Mouse (Mus musculus) intestine, postnatal 0 days (tissue): ENCODE measurements at regions not wholly inside any gene's neighbourhood (a gene's known extent, or its start where the extent isn't known, plus 50 kb on each side); places are given as distances from the start of the nearest gene placed in this dataset.

ENCODE experiments used
- ATAC-seq: fragments of 200-750 bp; cut with Nextera tagmentation; 2 replicates; pipeline ENCODE4 v1.8.0; 2017; ENCODE audit warnings: mild to moderate bottlenecking, moderate TSS enrichment, moderate library complexity
- H3K27ac ChIP-seq: fragments of 300-500 bp; sonication (generic); 2 replicates; pipeline ENCODE4 v1.5.1; 2014; ENCODE audit warnings: mild to moderate bottlenecking, low read depth, low read length, moderate library complexity
- H3K27me3 ChIP-seq: fragments of 300-500 bp; sonication (generic); replicated peaks from 2 replicates; pipeline ENCODE4 v1.6.1; 2014; ENCODE audit warnings: low read length, mixed read lengths; ENCODE audit not compliant: control insufficient read depth, insufficient read depth
- H3K36me3 ChIP-seq: fragments of 300-500 bp; sonication (generic); 2 replicates; pipeline ENCODE4 v1.6.1; 2014; ENCODE audit warnings: mild to moderate bottlenecking, moderate library complexity; ENCODE audit not compliant: control insufficient read depth, insufficient read depth
- H3K4me1 ChIP-seq: fragments of 300-500 bp; sonication (generic); replicated peaks from 2 replicates; pipeline ENCODE4 v1.6.1; 2014; ENCODE audit warnings: antibody characterized with exemption, low read length, mixed read lengths; ENCODE audit not compliant: control insufficient read depth, insufficient read depth
- H3K4me2 ChIP-seq: fragments of 300-500 bp; sonication (generic); replicated peaks from 2 replicates; pipeline ENCODE4 v1.6.1; 2014; ENCODE audit warnings: low read depth, mild to moderate bottlenecking, moderate library complexity
- H3K4me3 ChIP-seq: fragments of 300-500 bp; sonication (generic); 2 replicates; pipeline ENCODE4 v1.5.1; 2014; ENCODE audit warnings: low read depth, low read length
- H3K9ac ChIP-seq: fragments of 300-500 bp; sonication (generic); 2 replicates; pipeline ENCODE4 v1.6.1; 2014; ENCODE audit warnings: mild to moderate bottlenecking, low read depth, low read length
- H3K9me3 ChIP-seq: fragments of 300-500 bp; sonication (generic); 2 replicates; pipeline ENCODE4 v1.6.1; 2016; ENCODE audit warnings: mixed run types; ENCODE audit not compliant: control insufficient read depth
- CTCF ChIP-seq: sonication (generic); IDR thresholded peaks from 2 replicates; pipeline ENCODE4 v1.5.1; 2016; ENCODE audit warnings: low read depth, mild to moderate bottlenecking, control low read depth, antibody characterized with exemption, moderate library complexity
- WGBS: fragments of 180-500 bp; shearing (Covaris S2); extraction: QIAGEN DNeasy Blood & Tissue Kit; methylation state at CpG from one replicate; pipeline ENCODE4 v1.1.7; 2014; 5-methylcytosine and 5-hydroxymethylcytosine counted together

GRCm38 (mm10) chr13:5549175-5549574 lies 312.1 kb upstream of the Klf6 start:
- Histone ChIP-seq H3K4me2 (peak overlapping the region; percentile 21; the same call in 1 of the 2 replicates), H3K4me3 (no peak overlapping the region), H3K4me1 (no peaks in the 10 kb centered on the region), H3K27ac (0 out of 2 replicates have a peak overlapping the region, but pooled peaks have one; percentile 41), H3K36me3 (no peaks in the 10 kb centered on the region), H3K9me3 (no peaks in the 10 kb centered on the region), H3K27me3 (no peaks in the 10 kb centered on the region), H3K9ac (no peak overlapping the region)
- peak; percentile 89 for ATAC-seq
- WGBS: 36% methylated on average over 4 of the region's 4 CpGs
- no peak for TF ChIP-seq CTCF

- ATAC-seq: peak; percentile 58
- H3K9me3 ChIP-seq: no peaks in the 10 kb centered on the region
- H3K9ac ChIP-seq: no peak overlapping the region
- H3K4me2 ChIP-seq: peak overlapping the region; percentile 21; the same call in 1 of the 2 replicates
- no peak for TF ChIP-seq CTCF
- H3K4me3 ChIP-seq: no peak overlapping the region
- H3K36me3 ChIP-seq: no peaks in the 10 kb centered on the region
- 88% methylated on average over 7 of the region's 7 CpGs for WGBS
- H3K27me3 ChIP-seq: no peaks in the 10 kb centered on the region
- H3K27ac ChIP-seq: peak overlapping the region; percentile 41; the same call in 1 of the 2 replicates
- H3K4me1 ChIP-seq: no peaks in the 10 kb centered on the region
These were observed 311.5 kb upstream of the Klf6 start for GRCm38 (mm10) chr13:5549747-5550146.

GRCm38 (mm10) chr13:5550354-5550753 lies 310.9 kb upstream of the Klf6 start:
- 89% methylated on average over 3 of the region's 3 CpGs for WGBS
- no peak for ATAC-seq
- Histone ChIP-seq H3K4me3 (no peak overlapping the region), H3K27ac (no peak overlapping the region), H3K9me3 (no peaks in the 10 kb centered on the region), H3K4me1 (no peaks in the 10 kb centered on the region), H3K27me3 (no peaks in the 10 kb centered on the region), H3K4me2 (no peak overlapping the region), H3K36me3 (no peaks in the 10 kb centered on the region), H3K9ac (no peak overlapping the region)
- TF ChIP-seq CTCF: no peak

- ATAC-seq: no peak
- no peak for TF ChIP-seq CTCF
- Histone ChIP-seq H3K4me1 (no peaks in the 10 kb centered on the region), H3K27ac (no peak overlapping the region), H3K27me3 (no peaks in the 10 kb centered on the region), H3K9me3 (no peaks in the 10 kb centered on the region), H3K9ac (no peak overlapping the region), H3K4me2 (no peak overlapping the region), H3K36me3 (no peaks in the 10 kb centered on the region), H3K4me3 (no peak overlapping the region)
- 89% methylated on average over 4 of the region's 4 CpGs for WGBS
These were observed 310.2 kb upstream of the Klf6 start for GRCm38 (mm10) chr13:5551131-5551530.

- Histone ChIP-seq H3K9me3 (no peaks in the 10 kb centered on the region), H3K4me2 (no peak overlapping the region)
These were observed 307.8 kb upstream of the Klf6 start for GRCm38 (mm10) chr13:5553461-5553860.

GRCm38 (mm10) chr13:5558095-5558494 lies 303.2 kb upstream of the Klf6 start:
- H3K4me2 ChIP-seq: no peak overlapping the region
- no peak overlapping the region for H3K27ac ChIP-seq
- no peak overlapping the region for H3K9ac ChIP-seq
- no peaks in the 10 kb centered on the region for H3K9me3 ChIP-seq
- no peak for ATAC-seq
- H3K4me3 ChIP-seq: no peak overlapping the region
- no peak for TF ChIP-seq CTCF
- H3K36me3 ChIP-seq: no peaks in the 10 kb centered on the region
- no peaks in the 10 kb centered on the region for H3K4me1 ChIP-seq
- no peaks in the 10 kb centered on the region for H3K27me3 ChIP-seq

More at GRCm38 (mm10) chr13:5553461-5553860, 307.8 kb upstream of the Klf6 start:
- no peak for TF ChIP-seq CTCF
- Histone ChIP-seq H3K27ac (no peak overlapping the region), H3K4me3 (no peak overlapping the region), H3K9ac (no peak overlapping the region), H3K27me3 (no peaks in the 10 kb centered on the region), H3K4me1 (no peaks in the 10 kb centered on the region), H3K36me3 (no peaks in the 10 kb centered on the region)
- no peak for ATAC-seq

GRCm38 (mm10) chr13:5566479-5566878 lies 294.8 kb upstream of the Klf6 start:
- TF ChIP-seq CTCF: no peak
- Histone ChIP-seq H3K4me2 (no peak overlapping the region), H3K4me1 (0 out of 2 replicates have a peak, but pooled peaks cover 6% of the 10 kb centered on the region), H3K36me3 (no peaks in the 10 kb centered on the region), H3K27ac (no peak overlapping the region; the same call in 1 of the 2 replicates), H3K4me3 (no peak overlapping the region), H3K9ac (no peak overlapping the region), H3K27me3 (no peaks in the 10 kb centered on the region), H3K9me3 (no peaks in the 10 kb centered on the region)
- peak; percentile 79 for ATAC-seq
- WGBS: 58% methylated on average over 2 of the region's 2 CpGs
